Mouse (Mus musculus): ENCODE data around the gene Krt1.

GRCm38 (mm10) chr15:101803052-101803822 is 47.4 kb downstream of the Krt1 start:
- TF ChIP-seq CTCF (IDR thresholded peaks at IDR 0.05; ENCODE audit: low read depth) (no peak), EP300 (IDR thresholded peaks at IDR 0.05; ENCODE audit: low read depth) (no peak)

Data from liver, postnatal 0 days (tissue).